Mouse (Mus musculus): ENCODE data around the gene Csmd2.

- TF ChIP-seq CTCF (IDR thresholded peaks at IDR 0.05) (no peak), EP300 (IDR thresholded peaks at IDR 0.05) (no peak)
Measured at GRCm38 (mm10) chr4:128160656-128161055, 173.0 kb downstream of the Csmd2 start.
